In genomic region chr7:16028102-16028927, GRCm38 (mm10) we compare ENCODE assay signal across 9 mouse cellular contexts. TPM values are rescaled to one million over a fixed set of nuclear protein-coding genes. Genes with fewer than 3 reads are reported as not detected.
A peak's percentile ranks its signal among the peaks of the same experiment; 100 is the strongest.
DNase-seq lines count a peak whose midpoint lies in the region; TF ChIP-seq lines count a peak whose summit lies in the region.
"Had no signal": no experiment of that assay in that cellular context is flagged by ENCODE, and none has a peak within 500 bp of the region (broad histone marks: within the 10 kb centered on the region; RNA-seq: fewer than 3 reads in every experiment).

No protein-coding gene starts in this region.

- TF ChIP-seq CTCF in left cerebral cortex, adult 2 months (IDR thresholded peaks at IDR 0.05), result peak; percentile 6

- DNase-seq in adrenal gland, adult 2 months, result peak; percentile 69
- DNase-seq in adrenal gland, adult 18-20 months (ENCODE audit: low spot score in 2 of 2), result no peak
- peak; percentile 47 for DNase-seq in left cerebral cortex, adult 2 months (ENCODE audit: extremely low spot score in 1 of 2, low spot score in 2 of 2)
- DNase-seq in left cerebral cortex, postnatal 10 days (ENCODE audit: extremely low spot score in 1 of 2, low spot score in 2 of 2), result no peak
- peak; percentile 64 to 71 for DNase-seq in frontal cortex, postnatal 36 days (ENCODE audit: low spot score in 2 of 2)
- DNase-seq in lung, postnatal 10 days, result peak; percentile 69
- DNase-seq in embryo, embryonic 11 days, result no peak
- DNase-seq in urinary bladder, postnatal 10 days (ENCODE audit: low spot score), result no peak

- no peak overlapping the region for H3K4me3 ChIP-seq in left cerebral cortex, adult 2 months

- intact Hi-C loops in left cerebral cortex, adult 2 months (cut with DNase I), result loop anchor here (2.0 kb wide), 1 partner anchor 18 kb away; the partner anchor contains the start of gene Bicra
- intact Hi-C loops in left cerebral cortex, postnatal 10 days (cut with DNase I), result no loop called here

- H3K27ac ChIP-seq in left cerebral cortex, adult 2 months, result peak overlapping the region; percentile 87

RNA-seq across cellular contexts. Expression of gene Bicra, which starts 19.4 kb away (rescaled TPM):
- 10 to 100 TPM in 1 of 2 experiments, 1 to 10 TPM in 1; 9.4 to 10.4 TPM for total RNA-seq in adrenal gland, adult 2 months (2021)
- polyA plus RNA-seq in adrenal gland, adult 2 months (2012; rRNA removed), result 19.8 and 26.2 TPM in 2 replicates
- total RNA-seq in adrenal gland, adult 18-20 months (2021), result 1 to 10 TPM; 8.4 to 8.6 TPM
- total RNA-seq in left cerebral cortex, adult 2 months (2021), result 10 to 100 TPM; 14.5 to 15.4 TPM
- total RNA-seq in left cerebral cortex, postnatal 10 days (2021), result 10 to 100 TPM; 13.4 to 14.1 TPM

RNA-seq across cellular contexts. Expression of gene Zfp541, which starts 33.3 kb away (rescaled TPM):
- under 1 TPM; 0.06 to 0.07 TPM for total RNA-seq in adrenal gland, adult 2 months (2021)
- polyA plus RNA-seq in adrenal gland, adult 2 months (2012; rRNA removed), result 0.04 and 0.09 TPM in 2 replicates
- total RNA-seq in adrenal gland, adult 18-20 months (2021), result not detected
- under 1 TPM; 0.77 to 0.97 TPM for total RNA-seq in left cerebral cortex, adult 2 months (2021)
- under 1 TPM; 0.26 to 0.58 TPM for total RNA-seq in left cerebral cortex, postnatal 10 days (2021)
- polyA plus RNA-seq: limb, embryonic 11.5 days had no signal

Comparison
In these comparisons a context has a peak if more than half of its experiments do, and no peak if none do; other contexts are left out.
1. DNase-seq: peak in adrenal gland, adult 2 months (single experiment), left cerebral cortex, adult 2 months (2 of 2), frontal cortex, postnatal 36 days (2 of 2) and lung, postnatal 10 days (single experiment); none in adrenal gland, adult 18-20 months (0 of 2), left cerebral cortex, postnatal 10 days (0 of 2), embryo, embryonic 11 days (single experiment) and urinary bladder, postnatal 10 days (single experiment).